Mouse (Mus musculus) heart, adult 2 months (tissue): ENCODE data around the gene Vwa5b1.

ENCODE experiments used
- CTCF ChIP-seq: fragments of 200-600 bp; IDR thresholded peaks from 2 replicates; pipeline ENCODE4 v1.8.1; 2022; ENCODE audit warnings: antibody characterized with exemption, mild to moderate bottlenecking, moderate library complexity
- EP300 ChIP-seq: fragments of 200-500 bp; IDR thresholded peaks from 2 replicates; pipeline ENCODE4 v1.6.1; 2011; ENCODE audit warnings: low read depth, low read length, control low read depth; ENCODE audit not compliant: insufficient read depth
- POLR2A ChIP-seq: fragments of 200-500 bp; IDR thresholded peaks from 2 replicates; pipeline ENCODE4 v1.6.1; 2011; ENCODE audit warnings: mild to moderate bottlenecking, low read depth, low read length, control low read depth; ENCODE audit not compliant: insufficient read depth

DNA sequence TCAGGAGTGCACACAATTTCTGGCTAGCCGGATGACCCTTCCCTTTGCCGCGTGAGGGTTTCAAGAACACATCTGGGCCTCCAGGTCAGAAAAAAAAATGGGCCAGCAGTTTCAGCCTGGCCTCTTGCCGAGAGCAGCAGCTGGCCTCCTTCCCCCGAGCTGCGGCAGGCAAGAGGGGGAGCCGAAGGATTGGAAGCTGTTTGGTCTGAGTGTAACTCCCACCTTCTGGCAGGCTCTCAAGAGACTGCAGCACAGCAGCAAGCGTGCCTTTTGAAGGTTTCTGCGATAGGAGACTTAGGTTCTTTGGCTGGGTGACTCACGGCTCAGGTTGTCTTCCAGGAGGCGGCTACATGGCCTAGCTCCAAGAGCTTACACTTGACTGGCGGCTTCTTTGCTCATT, 92.5 kb downstream of the Vwa5b1 start:
- TF ChIP-seq CTCF (no peak), POLR2A (no peak), EP300 (no peak)
